In the genomic region with DNA sequence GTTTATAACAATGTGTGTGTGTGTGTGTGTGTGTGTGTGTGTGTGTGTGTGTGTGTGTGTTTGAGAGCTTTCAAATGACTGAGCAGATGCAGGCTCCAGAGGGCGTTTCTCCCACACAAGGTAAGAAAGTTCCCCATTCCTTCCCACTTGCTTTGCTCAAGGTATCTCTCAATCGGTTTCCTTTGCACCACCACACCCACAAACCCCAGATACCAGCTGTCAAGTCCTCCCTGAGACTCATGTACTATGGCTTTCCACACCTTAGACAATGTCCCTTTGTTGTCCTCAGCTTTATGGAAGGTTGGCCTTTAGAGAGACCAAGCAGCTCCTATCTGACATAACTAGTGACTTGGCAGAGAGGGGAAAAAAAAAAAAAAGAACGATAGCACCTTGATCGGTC, we compare ENCODE assay signal across 23 mouse cellular contexts.
"Had no signal": no experiment of that assay in that cellular context is flagged by ENCODE, and none has a peak within 500 bp of the region (broad histone marks: within the 10 kb centered on the region; RNA-seq: fewer than 3 reads in every experiment).

No protein-coding gene starts in this region.

- ATAC-seq: liver, embryonic 12.5 days had no signal

- H3K4me1 ChIP-seq: liver, embryonic 15.5 days; midbrain, embryonic 10.5 days; neural tube, embryonic 12.5 days; neural tube, embryonic 15.5 days had no signal

- H3K27me3 ChIP-seq: limb, embryonic 13.5 days; liver, embryonic 12.5 days; liver, embryonic 15.5 days; lung, embryonic 15.5 days; neural tube, embryonic 12.5 days; neural tube, embryonic 15.5 days had no signal

- H3K9ac ChIP-seq: limb, embryonic 13.5 days; liver, embryonic 12.5 days; liver, embryonic 15.5 days; lung, embryonic 15.5 days; neural tube, embryonic 12.5 days; neural tube, embryonic 15.5 days had no signal

- H3K27ac ChIP-seq: limb, embryonic 10.5 days; limb, embryonic 13.5 days; liver, embryonic 12.5 days; liver, embryonic 15.5 days; lung, embryonic 15.5 days; midbrain, embryonic 10.5 days; neural tube, embryonic 12.5 days; neural tube, embryonic 15.5 days had no signal

- DNase-seq: kidney, adult 18-20 months; kidney, adult 9 months; kidney, postnatal 14 days; kidney, postnatal 4 days; layer of hippocampus, adult 9-11 months; liver; lung, adult 18-20 months; lung, postnatal 10 days; lung, postnatal 36 days; midbrain, embryonic 14.5 days; right cerebral cortex, adult 18-20 months; right cerebral cortex, postnatal 14 days; right cerebral cortex, postnatal 4 days; thymus, postnatal 36 days had no signal

- H3K36me3 ChIP-seq: limb, embryonic 10.5 days; limb, embryonic 13.5 days; liver, embryonic 12.5 days; liver, embryonic 15.5 days; lung, embryonic 15.5 days; midbrain, embryonic 10.5 days; neural tube, embryonic 12.5 days; neural tube, embryonic 15.5 days had no signal

- H3K9me3 ChIP-seq: limb, embryonic 10.5 days; limb, embryonic 13.5 days; liver, embryonic 12.5 days; liver, embryonic 15.5 days; lung, embryonic 15.5 days; midbrain, embryonic 10.5 days; neural tube, embryonic 12.5 days; neural tube, embryonic 15.5 days had no signal

- H3K4me2 ChIP-seq: limb, embryonic 13.5 days; liver, embryonic 12.5 days; liver, embryonic 15.5 days; lung, embryonic 15.5 days; neural tube, embryonic 12.5 days; neural tube, embryonic 15.5 days had no signal

- H3K4me3 ChIP-seq: limb, embryonic 10.5 days; limb, embryonic 13.5 days; liver, embryonic 12.5 days; liver, embryonic 15.5 days; lung, embryonic 15.5 days; megakaryocyte, embryonic 14.5 days; midbrain, embryonic 10.5 days; neural tube, embryonic 12.5 days; neural tube, embryonic 15.5 days had no signal
